Mouse (Mus musculus) CH12.LX (cell line): ENCODE measurements around the gene Pdzd3. TPM values are rescaled to one million over a fixed set of nuclear protein-coding genes. Genes with fewer than 3 reads are reported as not detected.

Experiments used
- DNase-seq: peaks from one replicate; pipeline ENCODE4 v3.0.0-alpha.2; 2013; ENCODE audit errors: extremely low read depth
- H3K27ac ChIP-seq: 2 replicates; pipeline ENCODE4 v1.5.1; 2012; ENCODE audit warnings: low read depth, mild to moderate bottlenecking, control low read depth, moderate library complexity; ENCODE audit not compliant: insufficient read depth
- H3K27me3 ChIP-seq: replicated peaks from 2 replicates; pipeline ENCODE3; 2012; ENCODE audit warnings: inconsistent platforms
- H3K36me3 ChIP-seq, 2 experiments: replicated peaks in 1 of 2; 2 replicates each; pipeline versions ENCODE3 to v1.6.1; 2012; ENCODE audit warnings: inconsistent platforms in 1 of 2, low read length in 1 of 2, mild to moderate bottlenecking in 1 of 2, mixed read lengths in 1 of 2, moderate library complexity in 1 of 2; ENCODE audit not compliant: control insufficient read depth in 1 of 2, insufficient read depth in 1 of 2
- H3K4me1 ChIP-seq, 2 experiments: 2 replicates each; pipeline ENCODE4 v1.6.1; 2012; ENCODE audit warnings: inconsistent platforms in 1 of 2, moderate library complexity in 1 of 2; ENCODE audit not compliant: insufficient read depth in 2 of 2, control insufficient read depth in 1 of 2
- H3K4me2 ChIP-seq: 2 replicates; pipeline ENCODE4 v1.6.1; 2012; ENCODE audit warnings: low read depth, mild to moderate bottlenecking, control low read depth; ENCODE audit not compliant: poor library complexity, insufficient read depth, severe bottlenecking
- H3K4me3 ChIP-seq, 3 experiments: fragments of 150-350 bp in 1 of 3; sonication (generic) in 1 of 3; replicated peaks in 1 of 3; 2 replicates each; pipeline versions ENCODE3 to v1.5.1; 2011 to 2012; ENCODE audit warnings: low read depth in 2 of 3, low read length in 2 of 3, mild to moderate bottlenecking in 2 of 3, moderate library complexity in 2 of 3, control low read depth in 1 of 3, improper control_type of control experiment in 1 of 3, inconsistent platforms in 1 of 3, mixed read lengths in 1 of 3; ENCODE audit not compliant: poor library complexity in 1 of 3
- H3K79me2 ChIP-seq: replicated peaks from 2 replicates; pipeline ENCODE4 v1.6.1; 2012; ENCODE audit warnings: mild to moderate bottlenecking, moderate library complexity; ENCODE audit not compliant: control insufficient read depth, poor library complexity, insufficient read depth, severe bottlenecking; ENCODE audit errors: extremely low read depth
- H3K9ac ChIP-seq: 2 replicates; pipeline ENCODE4 v1.6.1; 2012; ENCODE audit warnings: low read depth, mild to moderate bottlenecking, control low read depth, moderate library complexity; ENCODE audit not compliant: insufficient read depth
- H3K9me3 ChIP-seq: replicated peaks from 2 replicates; pipeline ENCODE3; 2012; ENCODE audit warnings: low read length, inconsistent platforms, mixed read lengths
- CHD1 ChIP-seq: IDR thresholded peaks from 2 replicates; pipeline ENCODE4 v1.6.1; 2012; ENCODE audit warnings: low read depth, low read length, improper control_type of control experiment, inconsistent platforms
- CHD2 ChIP-seq: IDR thresholded peaks from 2 replicates; pipeline ENCODE4 v1.6.1; 2011; ENCODE audit warnings: low read length, improper control_type of control experiment
- ELF1 ChIP-seq: IDR thresholded peaks from 2 replicates; pipeline ENCODE4 v1.6.1; 2014; ENCODE audit warnings: low read depth, mild to moderate bottlenecking, inconsistent platforms, low read length, improper control_type of control experiment
- GABPA ChIP-seq: IDR thresholded peaks from 2 replicates; pipeline ENCODE4 v1.6.1; 2012; ENCODE audit warnings: low read depth, low read length, improper control_type of control experiment, inconsistent platforms; ENCODE audit not compliant: insufficient replicate concordance
- IRF4 ChIP-seq: IDR thresholded peaks from 2 replicates; pipeline ENCODE4 v1.6.1; 2014; ENCODE audit warnings: low read depth, mild to moderate bottlenecking, inconsistent platforms, low read length, improper control_type of control experiment
- JUN ChIP-seq: IDR thresholded peaks from 2 replicates; pipeline ENCODE4 v1.6.1; 2011; ENCODE audit warnings: low read depth, mild to moderate bottlenecking, low read length, improper control_type of control experiment, moderate library complexity; ENCODE audit not compliant: insufficient read depth
- KAT2A ChIP-seq: IDR thresholded peaks from 2 replicates; pipeline ENCODE4 v1.6.1; 2012; ENCODE audit warnings: low read length, improper control_type of control experiment, inconsistent platforms; ENCODE audit not compliant: insufficient replicate concordance
- MAFK ChIP-seq: IDR thresholded peaks from 2 replicates; pipeline ENCODE4 v1.6.1; 2011; ENCODE audit warnings: low read length, improper control_type of control experiment; ENCODE audit not compliant: insufficient replicate concordance
- MAZ ChIP-seq: IDR thresholded peaks from 2 replicates; pipeline ENCODE4 v1.6.1; 2012; ENCODE audit warnings: low read depth, mild to moderate bottlenecking, inconsistent platforms, low read length, improper control_type of control experiment, moderate library complexity
- MEF2A ChIP-seq: IDR thresholded peaks from 2 replicates; pipeline ENCODE4 v1.6.1; 2014; ENCODE audit warnings: low read depth, mild to moderate bottlenecking, inconsistent platforms, low read length, improper control_type of control experiment, borderline replicate concordance
- MYC ChIP-seq: IDR thresholded peaks from 2 replicates; pipeline ENCODE4 v1.6.1; 2011; ENCODE audit warnings: low read depth, mild to moderate bottlenecking, improper control_type of control experiment, low read length
- NELFE ChIP-seq: IDR thresholded peaks from 2 replicates; pipeline ENCODE4 v1.6.1; 2011; ENCODE audit warnings: low read depth, low read length, improper control_type of control experiment
- NRF1 ChIP-seq: IDR thresholded peaks from 2 replicates; pipeline ENCODE4 v1.6.1; 2014; ENCODE audit warnings: low read depth, mild to moderate bottlenecking, inconsistent platforms, low read length, improper control_type of control experiment, moderate library complexity
- POLR2A ChIP-seq: IDR thresholded peaks from 2 replicates; pipeline ENCODE4 v1.6.1; 2011; ENCODE audit warnings: low read depth, mild to moderate bottlenecking, improper control_type of control experiment, low read length
- RCOR1 ChIP-seq: conservative IDR thresholded peaks from 2 replicates; pipeline ENCODE4 v1.6.1; 2012; ENCODE audit warnings: low read depth, mild to moderate bottlenecking, inconsistent platforms, low read length, improper control_type of control experiment
- TBP ChIP-seq: conservative IDR thresholded peaks from 2 replicates; pipeline ENCODE4 v1.6.1; 2011; ENCODE audit warnings: low read depth, low read length, improper control_type of control experiment
- UBTF ChIP-seq: IDR thresholded peaks from 2 replicates; pipeline ENCODE4 v1.6.1; 2012; ENCODE audit warnings: low read depth, mild to moderate bottlenecking, inconsistent platforms, low read length, improper control_type of control experiment, moderate library complexity
- ZKSCAN1 ChIP-seq: IDR thresholded peaks from 2 replicates; pipeline ENCODE4 v1.6.1; 2012; ENCODE audit warnings: low read depth, inconsistent platforms, low read length, improper control_type of control experiment, borderline replicate concordance
- ZMIZ1 ChIP-seq: IDR thresholded peaks from 2 replicates; pipeline ENCODE4 v1.6.1; 2012; ENCODE audit warnings: low read depth, mild to moderate bottlenecking, inconsistent platforms, low read length, improper control_type of control experiment
- ZNF384 ChIP-seq: IDR thresholded peaks from 2 replicates; pipeline ENCODE4 v1.6.1; 2012; ENCODE audit warnings: low read depth, low read length, improper control_type of control experiment, inconsistent platforms
- dilution Hi-C: fragments of 300-500 bp; cut with MboI; formaldehyde crosslinking; loops from 2 replicates; pipeline ENCODE4 v1.14.3; 2020; ENCODE audit warnings: low sequenced_read_pairs; ENCODE audit not compliant: extremely low pct_unique_long_range_greater_than_20kb, extremely low pct_ligation_motif_present
- in situ Hi-C: fragments of 300-500 bp; cut with MboI; formaldehyde crosslinking; loops from 3 replicates; pipeline ENCODE4 v1.14.3; 2019; ENCODE audit warnings: low sequenced_read_pairs, low pct_ligation_motif_present, low pct_unique_long_range_greater_than_20kb, mixed read lengths
- polyA plus RNA-seq: library from polyadenylated mRNA; unstranded; fragments of >175 nt; gene quantifications from 2 replicates; pipeline ENCODE4 v1.2.1, GENCODE M21; 2012; ENCODE audit warnings: low read depth; ENCODE audit not compliant: insufficient read length
- total RNA-seq, 2 experiments: library from RNA; depleted of rRNA; stranded (reverse); fragments of 300-350 nt in 1 of 2; fragments of >200 nt in 1 of 2; gene quantifications; 2 replicates each; pipeline ENCODE4 v1.2.3; 2012 to 2014

Gene Pdzd3
- total and polyA plus RNA-seq, 3 experiments: 0.09 to 0.21 (median 0.13) TPM

DNA sequence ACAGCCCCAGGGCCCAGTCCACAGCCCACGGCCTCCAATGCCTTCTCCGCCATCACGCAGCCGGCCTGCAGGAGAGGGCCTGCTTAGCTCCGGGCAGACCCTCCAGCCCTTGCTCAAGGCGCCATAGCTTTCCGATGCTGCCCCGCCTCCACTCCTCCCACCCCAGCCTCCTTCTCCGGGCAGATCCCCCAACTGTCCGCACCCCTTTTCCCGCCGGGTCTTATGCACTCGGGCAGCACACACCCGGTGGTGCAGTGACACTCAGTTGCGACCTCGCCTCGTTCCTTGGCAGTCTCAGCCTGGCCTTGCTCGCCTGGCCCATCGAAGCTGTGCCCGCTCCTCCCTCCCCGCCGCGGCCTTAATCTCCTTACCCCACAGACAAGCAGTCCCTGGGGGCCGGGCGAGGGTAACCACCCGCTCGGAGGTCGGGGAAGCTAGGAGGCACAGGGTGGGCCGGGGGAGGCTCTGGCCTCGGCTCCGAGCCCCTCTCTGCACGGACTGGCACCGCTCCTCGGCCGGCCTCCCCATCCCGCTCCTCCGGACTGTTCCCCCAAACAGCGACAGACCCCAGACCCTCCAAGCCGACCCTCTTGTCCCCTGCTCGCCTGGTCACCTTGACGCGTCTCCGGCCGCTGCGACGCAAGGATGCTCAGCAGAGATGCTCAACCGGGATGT is 36.3 kb upstream of the Pdzd3 start:
- Histone ChIP-seq H3K4me3 (no peak overlapping the region), H3K4me1 (no peaks in the 10 kb centered on the region)
- dilution Hi-C loops: no loop called here
- TF ChIP-seq RCOR1 (no peak), IRF4 (no peak), MYC (no peak), NRF1 (no peak), MAFK (no peak), NELFE (no peak), ZNF384 (no peak), KAT2A (no peak), MEF2A (no peak)
- TF ChIP-seq, all 38 proteins: peak for 0
- H3K27me3 ChIP-seq: no peaks in the 10 kb centered on the region
- H3K9me3 ChIP-seq: peaks cover 6% of the 10 kb centered on the region
- DNase-seq: no peak
- no peaks in the 10 kb centered on the region for H3K79me2 ChIP-seq
- H3K36me3 ChIP-seq: peaks cover 17 to 60% of the 10 kb centered on the region in 2 experiments
- in situ Hi-C loops: no loop called here
- no peak overlapping the region for H3K27ac ChIP-seq
- no peak overlapping the region for H3K9ac ChIP-seq
- H3K4me2 ChIP-seq: no peak overlapping the region

DNA sequence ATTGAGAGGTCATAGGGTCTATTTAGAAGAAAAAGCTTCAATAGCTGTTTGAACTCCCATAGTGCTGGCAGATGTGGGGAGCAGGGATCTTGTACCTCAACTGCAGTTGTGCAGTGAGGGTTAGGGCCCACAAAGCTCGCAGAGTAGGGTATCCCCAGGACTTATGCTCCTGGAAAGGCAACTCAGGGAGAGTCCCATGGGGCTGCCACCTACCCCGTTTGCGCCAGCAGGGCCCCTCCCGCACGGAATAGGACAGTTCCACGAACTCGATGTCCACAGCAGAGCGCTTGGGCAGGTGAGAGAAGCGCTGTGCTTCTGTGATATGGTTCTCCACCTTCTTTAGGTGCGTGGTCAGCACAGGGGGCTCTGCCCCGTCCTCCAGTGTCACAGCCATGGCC is 35.7 kb upstream of the Pdzd3 start:
- Histone ChIP-seq H3K4me2 (no peak overlapping the region), H3K9me3 (peaks cover 6% of the 10 kb centered on the region), H3K4me3 (no peak overlapping the region), H3K36me3 (peaks cover 15 to 56% of the 10 kb centered on the region in 2 experiments), H3K79me2 (no peaks in the 10 kb centered on the region), H3K9ac (no peak overlapping the region), H3K27me3 (no peaks in the 10 kb centered on the region), H3K4me1 (no peaks in the 10 kb centered on the region), H3K27ac (no peak overlapping the region)
- DNase-seq: no peak
- dilution Hi-C loops (no loop called here), in situ Hi-C loops (no loop called here)
- TF ChIP-seq IRF4 (no peak), MAZ (no peak)

DNA sequence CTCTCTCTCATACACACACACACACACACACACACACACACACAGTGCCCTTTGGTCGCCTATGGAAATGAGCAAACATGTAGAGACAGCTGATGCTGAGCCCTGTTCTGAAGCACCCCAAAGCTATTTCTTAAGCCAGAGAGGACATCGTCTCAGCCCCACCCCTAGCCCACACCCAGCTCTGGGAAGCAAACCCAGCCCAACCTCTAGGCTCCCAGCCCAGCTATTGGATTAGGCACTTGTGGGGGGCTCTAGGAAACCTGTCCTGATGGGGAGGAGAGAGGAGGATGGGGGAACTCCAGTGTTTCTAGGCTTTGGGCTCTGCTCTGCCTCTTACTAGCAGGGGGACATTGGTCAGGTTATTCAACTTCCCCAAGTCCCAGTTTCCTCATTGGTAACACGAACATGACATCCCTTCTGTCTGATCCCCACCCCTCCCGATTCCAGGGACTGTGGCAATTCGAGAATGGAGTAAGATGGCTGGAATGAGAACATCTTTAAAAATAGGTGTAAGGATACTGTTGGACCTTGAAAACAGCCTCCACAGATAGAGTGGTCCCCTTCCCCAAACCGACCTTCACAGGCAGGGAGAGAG is 35.1 kb upstream of the Pdzd3 start:
- DNase-seq: no peak
- peaks cover 6% of the 10 kb centered on the region for H3K9me3 ChIP-seq
- TF ChIP-seq ZKSCAN1 (no peak), CHD1 (no peak), GABPA (no peak), CHD2 (no peak), NRF1 (no peak), TBP (no peak), ELF1 (no peak), JUN (no peak), ZMIZ1 (no peak), POLR2A (no peak), UBTF (no peak)
- TF ChIP-seq, all 38 proteins: peak for 0
- H3K9ac ChIP-seq: no peak overlapping the region
- H3K4me1 ChIP-seq: no peaks in the 10 kb centered on the region
- H3K4me3 ChIP-seq: no peak overlapping the region
- dilution Hi-C loops (no loop called here), in situ Hi-C loops (no loop called here)
- no peak overlapping the region for H3K27ac ChIP-seq
- H3K4me2 ChIP-seq: no peak overlapping the region
- H3K27me3 ChIP-seq: no peaks in the 10 kb centered on the region
- H3K36me3 ChIP-seq: peaks cover 8 to 55% of the 10 kb centered on the region in 2 experiments
- H3K79me2 ChIP-seq: no peaks in the 10 kb centered on the region
